Mouse (Mus musculus) cerebral cortex, adult 2 months (tissue): ENCODE measurements around the gene Bag2.

Experiments used
- WGBS: fragments of 180-500 bp; shearing (Covaris S2); methylation state at CpG from one replicate; pipeline ENCODE4 v1.1.7; 2018; 5-methylcytosine and 5-hydroxymethylcytosine counted together

The Bag2 gene

GRCm38 (mm10) chr1:33749109-33749508, 8.5 kb downstream of the Bag2 start:
- WGBS = 93% methylated on average over 11 of the region's 11 CpGs

DNA sequence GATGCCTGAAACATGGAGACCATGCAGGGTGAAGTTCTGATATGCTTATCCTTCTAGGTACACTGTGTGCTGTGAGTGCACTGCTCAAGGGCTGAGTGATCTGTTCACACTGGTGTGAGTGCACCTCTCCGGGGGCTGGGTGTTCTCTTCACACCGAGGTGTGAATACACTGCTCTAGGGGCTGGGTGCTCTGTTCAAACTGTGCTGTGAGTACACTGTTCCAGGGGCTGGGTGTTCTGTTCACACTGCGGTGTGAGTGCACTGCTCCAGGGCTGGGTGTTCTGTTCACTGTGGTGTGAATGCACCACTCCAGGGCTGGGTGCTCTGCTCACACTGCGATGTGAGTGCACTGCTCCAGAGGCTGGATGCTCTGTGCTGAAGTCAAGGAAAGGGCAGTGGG, 11.7 kb downstream of the Bag2 start:
- 88% methylated on average over 4 of the region's 4 CpGs for WGBS

DNA sequence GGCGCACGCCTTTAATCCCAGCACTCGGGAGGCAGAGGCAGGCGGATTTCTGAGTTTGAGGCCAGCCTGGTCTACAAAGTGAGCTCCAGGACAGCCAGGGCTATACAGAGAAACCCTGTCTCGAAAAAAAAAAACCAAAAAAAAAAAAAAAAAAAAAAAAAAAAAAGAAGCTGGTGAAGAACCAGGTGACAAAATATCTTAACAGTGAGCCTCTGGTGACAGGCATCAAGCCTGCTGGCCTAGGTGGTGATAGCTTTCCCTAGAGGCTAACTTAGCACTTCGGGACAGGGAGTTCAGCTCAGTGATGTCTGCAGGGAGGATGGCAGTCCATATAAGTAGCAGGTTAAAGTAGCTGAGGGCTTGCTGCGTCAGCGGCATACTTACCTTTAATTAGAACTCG, 12.8 kb downstream of the Bag2 start:
- 99% methylated on average over 9 of the region's 9 CpGs for whole genome bisulfite sequencing

DNA sequence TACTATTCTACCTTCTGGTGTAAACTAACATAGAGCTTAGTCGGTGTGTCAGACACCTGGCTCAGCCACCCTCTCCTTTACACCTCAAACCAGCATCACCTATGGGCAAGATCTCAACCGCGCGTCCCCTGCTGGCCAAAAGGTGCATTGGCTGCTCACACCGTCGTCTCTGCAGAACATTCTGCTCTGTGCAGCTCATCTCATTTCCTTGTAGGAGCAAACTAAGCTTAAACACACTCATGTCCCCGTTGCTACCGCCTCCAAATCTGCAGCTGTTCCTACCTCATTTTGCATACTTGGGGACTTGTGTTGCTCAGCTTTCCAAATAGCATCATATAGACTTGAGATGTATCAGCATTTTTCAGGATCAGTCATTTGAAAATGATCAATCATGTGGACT, 14.7 kb downstream of the Bag2 start:
- 15% methylated on average over 8 of the region's 8 CpGs for WGBS

DNA sequence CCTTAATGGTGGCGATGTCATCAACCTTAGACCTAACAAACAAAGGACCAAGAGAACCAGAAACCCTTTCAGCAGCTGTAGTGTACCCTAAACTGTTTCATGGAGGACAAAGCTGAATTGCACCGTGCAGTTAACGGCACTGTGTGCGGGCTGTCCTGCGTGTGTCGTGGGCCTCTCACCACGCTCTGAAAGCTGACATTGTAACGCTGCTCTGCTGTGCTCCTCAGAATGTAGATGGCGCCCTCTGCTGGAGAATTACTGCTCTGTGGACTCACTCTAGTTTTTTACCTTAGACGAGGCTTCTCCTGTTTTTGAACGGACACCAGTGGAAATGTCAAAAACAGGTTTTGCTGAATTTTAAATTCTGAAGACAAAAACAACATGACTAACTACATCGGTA, 18.3 kb downstream of the Bag2 start:
- 17% methylated on average over 12 of the region's 12 CpGs for WGBS

DNA sequence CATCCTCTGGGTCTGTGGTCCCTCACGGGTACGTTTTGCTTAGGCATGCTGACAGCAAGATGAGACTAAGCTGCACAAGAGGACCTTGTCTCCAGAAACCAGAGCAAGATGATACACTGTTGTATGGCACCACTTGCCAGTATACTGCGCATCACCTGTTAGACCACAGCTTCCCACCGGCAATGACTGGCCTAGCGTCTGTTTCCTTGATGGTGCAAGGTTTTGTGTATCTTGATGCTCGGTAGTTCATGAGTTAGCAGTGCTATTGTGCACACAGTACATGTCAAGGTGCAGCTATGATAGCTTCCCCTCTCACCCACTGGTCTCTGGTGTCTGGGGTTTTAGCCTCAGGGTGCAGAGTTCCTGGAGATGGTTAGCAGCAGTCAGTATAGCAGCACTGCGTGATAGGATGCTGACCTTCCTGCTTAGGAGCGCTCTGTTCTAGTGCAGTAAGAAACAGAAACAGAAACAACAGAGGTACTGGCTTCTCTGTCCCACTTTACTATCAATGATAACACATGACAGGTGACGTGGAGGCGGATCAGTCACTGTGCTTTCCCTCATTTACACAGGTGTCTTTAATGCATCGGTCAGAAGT, 18.8 kb downstream of the Bag2 start:
- WGBS = 87% methylated on average over 11 of the region's 11 CpGs

DNA sequence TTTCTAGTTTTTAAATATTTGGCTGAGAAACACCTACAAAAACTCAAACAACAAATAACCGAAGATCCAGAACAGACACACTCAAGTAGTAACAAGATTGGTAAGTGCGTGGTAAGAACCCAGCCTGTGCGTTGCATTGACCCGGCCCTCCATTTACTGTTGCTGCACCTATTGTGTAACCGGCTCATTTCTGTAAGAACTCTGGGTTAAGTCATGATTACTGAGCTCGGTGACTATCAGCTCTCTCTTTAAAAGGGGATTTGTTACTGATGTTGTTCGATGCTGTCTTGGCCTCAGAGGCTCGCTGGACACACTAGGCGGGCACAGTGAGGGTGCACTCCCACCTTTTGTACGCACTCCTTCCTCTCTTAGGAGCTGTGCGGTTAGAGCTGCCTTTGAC, 19.3 kb downstream of the Bag2 start:
- WGBS = 91% methylated on average over 11 of the region's 11 CpGs

- WGBS = 65% methylated on average over 5 of the region's 5 CpGs
Observed at GRCm38 (mm10) chr1:33734001-33734685, 23.5 kb downstream of the Bag2 start.

DNA sequence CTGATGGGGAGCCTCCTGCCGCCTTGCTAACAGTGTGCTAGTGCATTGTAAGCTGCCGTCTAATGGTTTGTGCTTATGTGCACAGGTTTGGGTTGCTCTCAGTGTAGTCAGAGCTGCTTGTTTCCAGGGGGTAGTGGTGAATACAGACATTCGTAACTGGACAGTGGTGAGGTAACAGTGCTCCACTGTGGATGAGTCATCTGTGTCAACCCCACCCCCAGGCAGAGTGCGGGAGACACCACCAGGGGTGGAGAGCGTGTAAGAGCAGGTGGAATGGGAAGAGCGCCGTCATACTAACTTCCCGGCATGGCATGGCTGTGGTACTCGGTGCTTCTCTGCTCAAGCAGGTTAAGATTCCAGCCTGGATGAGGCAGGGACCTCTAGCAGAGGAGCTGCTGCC, 24.6 kb downstream of the Bag2 start:
- WGBS = 73% methylated on average over 9 of the region's 9 CpGs

- WGBS = 93% methylated on average over 5 of the region's 5 CpGs
Observed at GRCm38 (mm10) chr1:33725086-33725485, 32.5 kb downstream of the Bag2 start.

DNA sequence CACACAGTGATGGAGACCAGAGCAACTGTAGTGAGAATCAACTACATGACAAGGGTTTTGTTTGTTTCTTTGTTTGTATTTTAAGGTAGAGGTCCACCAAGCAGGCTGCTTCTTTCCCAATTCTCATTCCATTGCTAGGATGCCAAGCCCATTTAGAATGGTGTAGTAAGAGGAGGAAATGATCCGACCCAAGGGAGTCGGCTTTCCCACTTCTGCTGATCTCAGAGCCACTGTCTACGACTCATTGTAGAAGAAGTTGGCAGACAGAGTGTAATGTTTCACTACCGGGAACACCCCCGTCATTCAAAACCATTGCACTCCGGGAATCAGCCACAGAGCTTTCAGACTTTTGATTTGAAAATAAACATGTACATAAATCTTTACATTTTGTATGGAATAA, 33.1 kb downstream of the Bag2 start:
- WGBS = 73% methylated on average over 6 of the region's 6 CpGs

- WGBS = 48% methylated on average over 7 of the region's 7 CpGs
Observed at GRCm38 (mm10) chr1:33721020-33721419, 36.6 kb downstream of the Bag2 start.

- under 1% methylated on average over 40 of the region's 41 CpGs for WGBS
Observed at GRCm38 (mm10) chr1:33720231-33720630, 37.4 kb downstream of the Bag2 start.

GRCm38 (mm10) chr1:33719733-33720225, 37.8 kb downstream of the Bag2 start, which contains the start of gene Rab23:
Gene Rab23 (plus strand): TSS chr1:33719887.
- under 1% methylated on average over 54 of the region's 54 CpGs for WGBS

DNA sequence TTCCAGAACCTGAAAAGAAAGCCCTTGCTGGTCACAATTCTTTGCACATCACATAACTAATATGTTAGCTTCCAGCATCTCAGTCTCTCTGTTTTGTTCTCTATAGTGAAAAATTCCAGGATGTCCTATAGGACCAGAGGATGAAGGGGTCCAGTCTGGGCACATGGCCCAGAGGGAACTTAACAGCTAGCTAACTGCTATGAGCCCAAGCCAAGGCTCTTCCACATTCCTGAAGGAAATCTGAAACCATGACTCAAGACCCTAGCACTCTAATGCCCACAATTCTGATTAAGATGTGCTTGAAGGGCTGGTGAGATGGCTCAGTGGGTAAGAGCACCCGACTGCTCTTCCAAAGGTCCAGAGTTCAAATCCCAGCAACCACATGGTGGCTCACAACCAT, 40.0 kb downstream of the Bag2 start:
- WGBS = 100% methylated on average over 1 of the region's 1 CpGs

DNA sequence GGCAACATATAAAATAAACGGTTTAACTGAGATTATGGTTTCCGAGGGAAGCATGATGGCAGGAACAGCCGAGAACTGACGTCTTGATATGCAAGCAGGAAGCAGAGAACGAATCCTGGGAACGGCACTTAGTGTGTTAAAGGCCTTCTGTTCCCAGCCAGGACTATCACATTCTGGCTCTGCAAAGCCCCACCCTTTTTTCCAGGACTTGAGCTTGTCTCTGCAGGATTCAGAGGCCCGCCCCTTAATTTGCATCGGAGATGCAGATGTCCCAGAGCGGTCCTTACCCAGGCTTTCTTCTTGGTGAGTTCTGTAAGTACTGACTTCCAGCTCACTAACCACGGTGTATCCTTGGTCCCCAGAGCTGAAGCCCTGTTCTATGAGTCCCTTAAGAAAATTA, 42.8 kb downstream of the Bag2 start:
- 18% methylated on average over 10 of the region's 10 CpGs for WGBS

- 88% methylated on average over 5 of the region's 5 CpGs for WGBS
Observed at GRCm38 (mm10) chr1:33712026-33712425, 45.6 kb downstream of the Bag2 start.

- 87% methylated on average over 2 of the region's 2 CpGs for WGBS
Observed at GRCm38 (mm10) chr1:33709615-33710014, 48.0 kb downstream of the Bag2 start.

GRCm38 (mm10) chr1:33701244-33701643, 56.4 kb downstream of the Bag2 start:
- WGBS = 52% methylated on average over 3 of the region's 3 CpGs

DNA sequence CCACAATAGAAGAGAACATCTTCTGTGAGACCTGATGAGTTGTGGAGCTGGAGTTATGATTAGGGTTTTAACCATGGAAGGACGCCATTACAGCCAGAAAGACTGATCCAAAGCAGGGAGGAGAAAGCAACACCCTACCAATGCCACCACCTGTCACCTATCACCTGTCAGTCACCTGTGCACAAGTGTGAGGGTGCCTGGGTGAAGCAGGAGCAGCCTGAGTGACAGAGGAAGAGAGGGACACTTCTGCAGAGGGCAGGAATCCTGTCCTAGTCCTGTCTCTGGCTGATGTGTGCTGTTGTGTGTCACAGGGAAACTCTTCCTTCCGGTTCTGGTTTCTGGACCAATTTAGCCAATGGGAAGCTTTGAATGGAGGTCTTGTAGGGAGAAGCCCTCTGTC, 61.6 kb downstream of the Bag2 start:
- WGBS = 86% methylated on average over 2 of the region's 2 CpGs
